Comparison of ENCODE assay signal across 8 mouse cellular contexts in the genomic region with DNA sequence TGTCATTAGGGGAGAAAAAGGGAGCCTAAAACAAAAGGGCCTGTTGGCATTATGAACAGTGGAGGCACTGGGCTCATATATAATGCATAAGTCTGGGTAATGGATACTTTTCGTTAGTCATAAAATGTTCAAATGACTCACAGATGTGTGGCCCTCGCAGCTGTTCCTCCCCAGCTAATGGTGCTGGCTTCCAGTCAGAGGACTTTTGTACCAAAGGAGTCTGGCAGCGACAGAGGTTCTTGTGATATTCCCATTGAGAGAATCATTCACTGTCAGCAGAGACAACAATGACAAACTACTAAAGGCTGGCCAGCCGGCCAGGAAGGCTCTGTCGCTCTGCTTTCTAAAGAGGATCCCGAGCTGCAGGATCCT. TPM values are rescaled to one million over a fixed set of nuclear protein-coding genes. Genes with fewer than 3 reads are reported as not detected.
DNase-seq lines count a peak whose midpoint lies in the region; ATAC-seq and TF ChIP-seq lines count a peak whose summit lies in the region.

No protein-coding gene starts in this region.

- no peaks in the 10 kb centered on the region for H3K9me3 ChIP-seq in lung, embryonic 14.5 days (ENCODE audit: low read depth, low read length)
- no peaks in the 10 kb centered on the region for H3K9me3 ChIP-seq in embryonic facial prominence, embryonic 13.5 days
- H3K9me3 ChIP-seq in neural tube, embryonic 14.5 days (ENCODE audit: control insufficient read depth, low read length) = no peaks in the 10 kb centered on the region

- no peaks in the 10 kb centered on the region for H3K36me3 ChIP-seq in lung, embryonic 14.5 days (ENCODE audit: insufficient read depth)
- no peaks in the 10 kb centered on the region for H3K36me3 ChIP-seq in embryonic facial prominence, embryonic 13.5 days
- no peaks in the 10 kb centered on the region for H3K36me3 ChIP-seq in kidney, adult 2 months (ENCODE audit: control insufficient read depth, insufficient read depth, low read length)
- no peaks in the 10 kb centered on the region for H3K36me3 ChIP-seq in neural tube, embryonic 14.5 days (ENCODE audit: control insufficient read depth, insufficient read depth, low read length)

- H3K4me3 ChIP-seq in lung, embryonic 14.5 days (ENCODE audit: low read depth, low read length) = no peak overlapping the region
- no peak overlapping the region for H3K4me3 ChIP-seq in lung, adult 2 months (replicated peaks; ENCODE audit: extremely low read depth, low read depth, low read length)
- no peak overlapping the region for H3K4me3 ChIP-seq in embryonic facial prominence, embryonic 13.5 days
- H3K4me3 ChIP-seq in kidney, adult 2 months (ENCODE audit: insufficient read depth, low read depth, low read length) = no peak overlapping the region
- H3K4me3 ChIP-seq in neural tube, embryonic 14.5 days (ENCODE audit: low read depth, low read length) = no peak overlapping the region

- no peak for ATAC-seq in lung, embryonic 14.5 days (ENCODE audit: insufficient read depth)
- no peak for ATAC-seq in embryonic facial prominence, embryonic 13.5 days (ENCODE audit: insufficient number of reproducible peaks, insufficient read depth, low FRiP score, low TSS enrichment, low read depth)
- peak; percentile 68; the same call in 1 of the 2 replicates for ATAC-seq in neural tube, embryonic 14.5 days (ENCODE audit: low read depth)

- 34% methylated on average over 6 of the region's 6 CpGs for WGBS in lung, embryonic 14.5 days
- WGBS in lung, adult 2 months = 52% methylated on average over 6 of the region's 6 CpGs
- 36% methylated on average over 6 of the region's 6 CpGs for WGBS in embryonic facial prominence, embryonic 13.5 days
- WGBS in kidney, adult 2 months = 32% methylated on average over 6 of the region's 6 CpGs
- WGBS in neural tube, embryonic 14.5 days = 4% methylated on average over 6 of the region's 6 CpGs

- no peak for TF ChIP-seq POLR2A in lung, adult 2 months (IDR thresholded peaks at IDR 0.05; ENCODE audit: borderline replicate concordance, extremely low read depth, low read depth, low read length)
- TF ChIP-seq POLR2A in kidney, adult 2 months (IDR thresholded peaks at IDR 0.05; ENCODE audit: low read depth, low read length) = no peak

- no peaks in the 10 kb centered on the region for H3K27me3 ChIP-seq in lung, embryonic 14.5 days (ENCODE audit: insufficient read depth, low read length)
- no peaks in the 10 kb centered on the region for H3K27me3 ChIP-seq in embryonic facial prominence, embryonic 13.5 days
- H3K27me3 ChIP-seq in kidney, adult 2 months (replicated peaks; ENCODE audit: control insufficient read depth, insufficient read depth, low read length) = no peaks in the 10 kb centered on the region
- H3K27me3 ChIP-seq in neural tube, embryonic 14.5 days (ENCODE audit: control insufficient read depth, insufficient read depth, low read length) = no peaks in the 10 kb centered on the region

- H3K27ac ChIP-seq in lung, embryonic 14.5 days (ENCODE audit: low read depth) = no peak overlapping the region
- peak overlapping the region; percentile 66 for H3K27ac ChIP-seq in embryonic facial prominence, embryonic 13.5 days
- peak overlapping the region; percentile 4; the same call in 1 of the 2 replicates for H3K27ac ChIP-seq in kidney, adult 2 months (ENCODE audit: insufficient read depth, low read depth, low read length)
- peak overlapping the region; percentile 44; the same call in 1 of the 2 replicates for H3K27ac ChIP-seq in neural tube, embryonic 14.5 days (ENCODE audit: low read depth, low read length)

- peak; percentile 39 for DNase-seq in lung, embryonic 14.5 days
- DNase-seq in lung, adult 2 months = no peak
- peak; percentile 72 for DNase-seq in kidney, adult 2 months
- no peak for DNase-seq in thymus, postnatal 36 days
- no peak for DNase-seq in c-Kit-positive CD71-positive TER-119-positive erythroid progenitor cells, embryonic 14.5 days (ENCODE audit: low spot score)
- DNase-seq in thymus, postnatal 25 days = no peak

- H3K4me2 ChIP-seq in lung, embryonic 14.5 days = no peak overlapping the region
- no peak overlapping the region for H3K4me2 ChIP-seq in embryonic facial prominence, embryonic 13.5 days
- no peak overlapping the region for H3K4me2 ChIP-seq in neural tube, embryonic 14.5 days (ENCODE audit: low read depth, low read length)

- H3K9ac ChIP-seq in lung, embryonic 14.5 days = no peak overlapping the region
- no peak overlapping the region for H3K9ac ChIP-seq in embryonic facial prominence, embryonic 13.5 days
- H3K9ac ChIP-seq in neural tube, embryonic 14.5 days (replicated peaks; ENCODE audit: low read depth, low read length) = no peak overlapping the region

- no peaks in the 10 kb centered on the region; the same call in 1 of the 2 replicates for H3K4me1 ChIP-seq in lung, embryonic 14.5 days (ENCODE audit: insufficient read depth)
- H3K4me1 ChIP-seq in lung, adult 2 months (ENCODE audit: control insufficient read depth, insufficient read depth, low read length) = no peaks in the 10 kb centered on the region; the same call in 1 of the 2 replicates
- H3K4me1 ChIP-seq in embryonic facial prominence, embryonic 13.5 days = peaks cover 25% of the 10 kb centered on the region
- H3K4me1 ChIP-seq in kidney, adult 2 months (ENCODE audit: control insufficient read depth, insufficient read depth, low read length) = 0 out of 2 replicates have a peak, but pooled peaks cover 10% of the 10 kb centered on the region
- H3K4me1 ChIP-seq in neural tube, embryonic 14.5 days (ENCODE audit: control insufficient read depth, insufficient read depth, low read length) = peaks cover 12% of the 10 kb centered on the region; the same call in 1 of the 2 replicates

- TF ChIP-seq CTCF in lung, embryonic 14.5 days (IDR thresholded peaks at IDR 0.05; ENCODE audit: low read depth) = no peak
- TF ChIP-seq CTCF in lung, adult 2 months (IDR thresholded peaks at IDR 0.05; ENCODE audit: insufficient read depth, low read length) = no peak
- no peak for TF ChIP-seq CTCF in kidney, adult 2 months (conservative IDR thresholded peaks at IDR 0.05; ENCODE audit: insufficient read depth, insufficient read length, low read depth, low read length)

RNA-seq across cellular contexts. Expression of a gene that starts 21.5 kb away (rescaled TPM):
- 238 and 257 TPM in 2 replicates for polyA plus RNA-seq in lung, embryonic 14.5 days (2014; fragmentation: Nextera tagmentation; extraction: Ambion mirVana)
- 79.5 and 101 TPM in 2 replicates for polyA plus RNA-seq in lung, adult 2 months (2012; rRNA removed)
- 237 and 238 TPM in 2 replicates for polyA plus RNA-seq in embryonic facial prominence, embryonic 13.5 days (2015; fragmentation: Nextera tagmentation; extraction: Ambion mirVana)
- 387 and 475 TPM in 2 replicates for polyA plus RNA-seq in kidney, adult 2 months (2012; rRNA removed)
- 422 and 513 TPM in 2 replicates for polyA plus RNA-seq in neural tube, embryonic 14.5 days (2014; fragmentation: Nextera tagmentation; extraction: Ambion mirVana)

RNA-seq across cellular contexts. Expression of a gene that starts 21.7 kb away (rescaled TPM):
- polyA plus RNA-seq in lung, embryonic 14.5 days (2014; fragmentation: Nextera tagmentation; extraction: Ambion mirVana) = 40.5 and 46.3 TPM in 2 replicates
- 20.1 and 20.6 TPM in 2 replicates for polyA plus RNA-seq in lung, adult 2 months (2012; rRNA removed)
- polyA plus RNA-seq in embryonic facial prominence, embryonic 13.5 days (2015; fragmentation: Nextera tagmentation; extraction: Ambion mirVana) = 35.7 and 39.0 TPM in 2 replicates
- polyA plus RNA-seq in kidney, adult 2 months (2012; rRNA removed) = 28.3 and 29.6 TPM in 2 replicates
- polyA plus RNA-seq in neural tube, embryonic 14.5 days (2014; fragmentation: Nextera tagmentation; extraction: Ambion mirVana) = 29.9 and 33.1 TPM in 2 replicates

RNA-seq across cellular contexts. Expression of a gene that starts 23.1 kb away (rescaled TPM):
- polyA plus RNA-seq in lung, embryonic 14.5 days (2014; fragmentation: Nextera tagmentation; extraction: Ambion mirVana) = 53.3 and 54.1 TPM in 2 replicates
- 22.9 and 26.8 TPM in 2 replicates for polyA plus RNA-seq in lung, adult 2 months (2012; rRNA removed)
- 26.5 and 27.8 TPM in 2 replicates for polyA plus RNA-seq in embryonic facial prominence, embryonic 13.5 days (2015; fragmentation: Nextera tagmentation; extraction: Ambion mirVana)
- polyA plus RNA-seq in kidney, adult 2 months (2012; rRNA removed) = 19.2 and 19.9 TPM in 2 replicates
- 60.2 and 64.9 TPM in 2 replicates for polyA plus RNA-seq in neural tube, embryonic 14.5 days (2014; fragmentation: Nextera tagmentation; extraction: Ambion mirVana)

Comparison
In these comparisons a context has a peak if more than half of its experiments do, and no peak if none do; other contexts are left out.
1. DNase-seq: peak in lung, embryonic 14.5 days (single experiment) and kidney, adult 2 months (single experiment); none in lung, adult 2 months (single experiment), thymus, postnatal 36 days (0 of 2), c-Kit-positive CD71-positive TER-119-positive erythroid progenitor cells, embryonic 14.5 days (single experiment) and thymus, postnatal 25 days (single experiment).